Mouse (Mus musculus): ENCODE measurements around the gene Fer1l5. TPM values are rescaled to one million over a fixed set of nuclear protein-coding genes. Genes with fewer than 3 reads are reported as not detected.
A peak's percentile ranks its signal among the peaks of the same experiment; 100 is the strongest.

Fer1l5 gene
- polyA plus RNA-seq, 1 experiment from 2014 or later: 0.84 TPM

- Histone ChIP-seq H3K36me3 (ENCODE audit: control insufficient read depth, insufficient read depth, low read length) (peaks cover 60% of the 10 kb centered on the region), H3K9me3 (replicated peaks; ENCODE audit: control insufficient read depth, low read length) (no peaks in the 10 kb centered on the region), H3K4me3 (ENCODE audit: low read depth, low read length) (no peak overlapping the region), H3K27me3 (ENCODE audit: control insufficient read depth, insufficient read depth, low read length) (no peaks in the 10 kb centered on the region), H3K4me2 (no peak overlapping the region), H3K9ac (ENCODE audit: low read depth, low read length) (no peak overlapping the region), H3K27ac (ENCODE audit: low read depth, low read length) (no peak overlapping the region), H3K4me1 (ENCODE audit: control insufficient read depth, insufficient read depth, low read length) (no peaks in the 10 kb centered on the region)
- 75% methylated on average over 4 of the region's 4 CpGs for WGBS (ENCODE audit: insufficient replicate concordance)
- no peak for ATAC-seq (replicated peaks; ENCODE audit: insufficient number of reproducible peaks, low FRiP score, low TSS enrichment)
Observed at GRCm38 (mm10) chr1:36352351-36352750, 19.7 kb upstream of the Fer1l5 start.

- Histone ChIP-seq H3K9me3 (replicated peaks; ENCODE audit: control insufficient read depth, low read length) (no peaks in the 10 kb centered on the region), H3K27me3 (ENCODE audit: control insufficient read depth, insufficient read depth, low read length) (no peaks in the 10 kb centered on the region), H3K27ac (ENCODE audit: low read depth, low read length) (no peak overlapping the region), H3K4me2 (no peak overlapping the region), H3K9ac (ENCODE audit: low read depth, low read length) (no peak overlapping the region), H3K4me1 (ENCODE audit: control insufficient read depth, insufficient read depth, low read length) (no peaks in the 10 kb centered on the region), H3K36me3 (ENCODE audit: control insufficient read depth, insufficient read depth, low read length) (peaks cover 48% of the 10 kb centered on the region), H3K4me3 (ENCODE audit: low read depth, low read length) (no peak overlapping the region)
- no peak for ATAC-seq (replicated peaks; ENCODE audit: insufficient number of reproducible peaks, low FRiP score, low TSS enrichment)
- WGBS (ENCODE audit: insufficient replicate concordance): 93% methylated on average over 5 of the region's 5 CpGs
Observed at GRCm38 (mm10) chr1:36356955-36357695, 15.0 kb upstream of the Fer1l5 start.

- Histone ChIP-seq H3K36me3 (ENCODE audit: control insufficient read depth, insufficient read depth, low read length) (peaks cover 8% of the 10 kb centered on the region), H3K9ac (ENCODE audit: low read depth, low read length) (peak overlapping the region; percentile 56; the same call in 1 of the 2 replicates), H3K27me3 (ENCODE audit: control insufficient read depth, insufficient read depth, low read length) (no peaks in the 10 kb centered on the region), H3K27ac (ENCODE audit: low read depth, low read length) (no peak overlapping the region), H3K9me3 (replicated peaks; ENCODE audit: control insufficient read depth, low read length) (no peaks in the 10 kb centered on the region), H3K4me2 (peak overlapping the region; percentile 73), H3K4me3 (ENCODE audit: low read depth, low read length) (peak overlapping the region; percentile 75), H3K4me1 (ENCODE audit: control insufficient read depth, insufficient read depth, low read length) (peaks cover 9% of the 10 kb centered on the region)
- ATAC-seq (replicated peaks; ENCODE audit: insufficient number of reproducible peaks, low FRiP score, low TSS enrichment): no peak
- 57% methylated on average over 12 of the region's 12 CpGs for WGBS (ENCODE audit: insufficient replicate concordance)
Observed at GRCm38 (mm10) chr1:36367698-36368097, 4.4 kb upstream of the Fer1l5 start.

- peak overlapping the region; percentile 69 for H3K27ac ChIP-seq (ENCODE audit: low read depth, low read length)
- H3K9ac ChIP-seq (ENCODE audit: low read depth, low read length): peak overlapping the region; percentile 87
- H3K9me3 ChIP-seq (replicated peaks; ENCODE audit: control insufficient read depth, low read length): no peaks in the 10 kb centered on the region
- peak overlapping the region; percentile 75 for H3K4me3 ChIP-seq (ENCODE audit: low read depth, low read length)
- peak; percentile 82 for ATAC-seq (replicated peaks; ENCODE audit: insufficient number of reproducible peaks, low FRiP score, low TSS enrichment)
- WGBS (ENCODE audit: insufficient replicate concordance): 4% methylated on average over 55 of the region's 55 CpGs
- H3K36me3 ChIP-seq (ENCODE audit: control insufficient read depth, insufficient read depth, low read length): peaks cover 8% of the 10 kb centered on the region
- H3K4me2 ChIP-seq: peak overlapping the region; percentile 73
- H3K27me3 ChIP-seq (ENCODE audit: control insufficient read depth, insufficient read depth, low read length): no peaks in the 10 kb centered on the region
- peaks cover 9% of the 10 kb centered on the region for H3K4me1 ChIP-seq (ENCODE audit: control insufficient read depth, insufficient read depth, low read length)
Observed at GRCm38 (mm10) chr1:36368112-36368968, 3.8 kb upstream of the Fer1l5 start.

- Histone ChIP-seq H3K9ac (ENCODE audit: low read depth, low read length) (peak within 1 kb of the TSS; percentile 87), H3K27me3 (ENCODE audit: control insufficient read depth, insufficient read depth, low read length) (no peaks in the 10 kb centered on the region), H3K4me1 (ENCODE audit: control insufficient read depth, insufficient read depth, low read length) (peaks cover 9% of the 10 kb centered on the region), H3K9me3 (replicated peaks; ENCODE audit: control insufficient read depth, low read length) (no peaks in the 10 kb centered on the region), H3K36me3 (ENCODE audit: control insufficient read depth, insufficient read depth, low read length) (peaks cover 4% of the 10 kb centered on the region), H3K27ac (ENCODE audit: low read depth, low read length) (peak within 1 kb of the TSS; percentile 69), H3K4me3 (ENCODE audit: low read depth, low read length) (peak within 1 kb of the TSS; percentile 75), H3K4me2 (peak within 1 kb of the TSS; percentile 73)
- peak; percentile 82 for ATAC-seq (replicated peaks; ENCODE audit: insufficient number of reproducible peaks, low FRiP score, low TSS enrichment)
- 4% methylated on average over 61 of the region's 61 CpGs for WGBS (ENCODE audit: insufficient replicate concordance)
Observed at GRCm38 (mm10) chr1:36368969-36369645, 3.0 kb upstream of the Fer1l5 start, which contains the start of gene Kansl3. Gene Kansl3 (minus strand): TSS chr1:36369181.

- Histone ChIP-seq H3K4me3 (ENCODE audit: low read depth, low read length) (no peak overlapping the region), H3K4me2 (no peak overlapping the region), H3K4me1 (ENCODE audit: control insufficient read depth, insufficient read depth, low read length) (peaks cover 9% of the 10 kb centered on the region), H3K9me3 (replicated peaks; ENCODE audit: control insufficient read depth, low read length) (no peaks in the 10 kb centered on the region), H3K36me3 (ENCODE audit: control insufficient read depth, insufficient read depth, low read length) (no peaks in the 10 kb centered on the region), H3K27me3 (ENCODE audit: control insufficient read depth, insufficient read depth, low read length) (no peaks in the 10 kb centered on the region), H3K27ac (ENCODE audit: low read depth, low read length) (no peak overlapping the region), H3K9ac (ENCODE audit: low read depth, low read length) (no peak overlapping the region)
- no peak for ATAC-seq (replicated peaks; ENCODE audit: insufficient number of reproducible peaks, low FRiP score, low TSS enrichment)
- 80% methylated on average over 6 of the region's 6 CpGs for WGBS (ENCODE audit: insufficient replicate concordance)
Observed at GRCm38 (mm10) chr1:36370918-36371317, 1.2 kb upstream of the Fer1l5 start.

GRCm38 (mm10) chr1:36378880-36379279 is 6.8 kb downstream of the Fer1l5 start:
- no peak overlapping the region for H3K4me3 ChIP-seq (ENCODE audit: low read depth, low read length)
- H3K36me3 ChIP-seq (ENCODE audit: control insufficient read depth, insufficient read depth, low read length): no peaks in the 10 kb centered on the region
- no peak for ATAC-seq (replicated peaks; ENCODE audit: insufficient number of reproducible peaks, low FRiP score, low TSS enrichment)
- no peaks in the 10 kb centered on the region for H3K9me3 ChIP-seq (replicated peaks; ENCODE audit: control insufficient read depth, low read length)
- H3K4me1 ChIP-seq (ENCODE audit: control insufficient read depth, insufficient read depth, low read length): no peaks in the 10 kb centered on the region
- no peak overlapping the region for H3K4me2 ChIP-seq
- WGBS (ENCODE audit: insufficient replicate concordance): 58% methylated on average over 6 of the region's 6 CpGs
- no peak overlapping the region for H3K27ac ChIP-seq (ENCODE audit: low read depth, low read length)
- H3K27me3 ChIP-seq (ENCODE audit: control insufficient read depth, insufficient read depth, low read length): no peaks in the 10 kb centered on the region
- H3K9ac ChIP-seq (ENCODE audit: low read depth, low read length): no peak overlapping the region

DNA sequence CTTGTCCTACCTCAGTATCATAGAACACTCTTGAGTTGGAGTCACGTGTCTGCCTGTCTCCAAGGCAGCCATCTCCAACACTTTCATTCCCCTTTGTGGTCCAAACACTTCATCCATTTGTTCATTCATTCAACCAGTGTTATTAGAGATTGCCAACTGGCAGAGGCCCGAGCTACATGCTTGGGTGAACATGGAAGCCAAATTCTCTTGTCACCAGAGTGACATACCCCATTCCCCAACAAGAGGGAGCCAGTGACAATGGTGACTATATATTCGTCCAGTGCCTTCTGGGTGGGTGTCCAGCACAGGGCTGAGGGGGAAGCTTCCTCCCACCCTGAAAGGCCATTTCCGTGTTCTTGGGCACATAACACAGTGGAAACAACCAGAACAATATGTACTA is 7.5 kb downstream of the Fer1l5 start:
- no peaks in the 10 kb centered on the region for H3K36me3 ChIP-seq (ENCODE audit: control insufficient read depth, insufficient read depth, low read length)
- no peaks in the 10 kb centered on the region for H3K4me1 ChIP-seq (ENCODE audit: control insufficient read depth, insufficient read depth, low read length)
- H3K27me3 ChIP-seq (ENCODE audit: control insufficient read depth, insufficient read depth, low read length): no peaks in the 10 kb centered on the region
- no peak overlapping the region for H3K9ac ChIP-seq (ENCODE audit: low read depth, low read length)
- no peaks in the 10 kb centered on the region for H3K9me3 ChIP-seq (replicated peaks; ENCODE audit: control insufficient read depth, low read length)
- no peak overlapping the region for H3K4me2 ChIP-seq
- no peak overlapping the region for H3K27ac ChIP-seq (ENCODE audit: low read depth, low read length)
- no peak for ATAC-seq (replicated peaks; ENCODE audit: insufficient number of reproducible peaks, low FRiP score, low TSS enrichment)
- 77% methylated on average over 4 of the region's 4 CpGs for WGBS (ENCODE audit: insufficient replicate concordance)
- H3K4me3 ChIP-seq (ENCODE audit: low read depth, low read length): no peak overlapping the region

All from heart, embryonic 11.5 days (tissue).